ENCODE assay signal across 17 mouse cellular contexts in genomic region chr5:54411275-54411904, GRCm38 (mm10).
DNase-seq lines count a peak whose midpoint lies in the region; ATAC-seq lines count a peak whose summit lies in the region.
"Had no signal": no experiment of that assay in that cellular context is flagged by ENCODE, and none has a peak within 500 bp of the region (broad histone marks: within the 10 kb centered on the region; RNA-seq: fewer than 3 reads in every experiment).

No protein-coding gene starts in this region.

- peak; percentile 86 for ATAC-seq in hindbrain, embryonic 15.5 days (ENCODE audit: low FRiP score, low read depth)
- ATAC-seq in neural tube, embryonic 14.5 days (ENCODE audit: low read depth) = peak; percentile 93
- ATAC-seq: lung, postnatal 0 days had no signal

- no peaks in the 10 kb centered on the region for H3K27me3 ChIP-seq in hindbrain, embryonic 15.5 days
- no peaks in the 10 kb centered on the region for H3K27me3 ChIP-seq in neural tube, embryonic 14.5 days (ENCODE audit: control insufficient read depth, insufficient read depth, low read length)
- H3K27me3 ChIP-seq: heart, embryonic 12.5 days; limb, embryonic 12.5 days; megakaryocyte, embryonic 14.5 days had no signal

- H3K4me2 ChIP-seq in hindbrain, embryonic 15.5 days = no peak overlapping the region
- no peak overlapping the region for H3K4me2 ChIP-seq in neural tube, embryonic 14.5 days (ENCODE audit: low read depth, low read length)
- H3K4me2 ChIP-seq: heart, embryonic 12.5 days; limb, embryonic 12.5 days had no signal

- peak overlapping the region; percentile 49; the same call in 1 of the 2 replicates for H3K27ac ChIP-seq in hindbrain, embryonic 15.5 days (replicated peaks)
- no peak overlapping the region for H3K27ac ChIP-seq in neural tube, embryonic 14.5 days (ENCODE audit: low read depth, low read length)
- H3K27ac ChIP-seq: limb, embryonic 12.5 days; liver, embryonic 14.5 days; stomach, postnatal 0 days had no signal

- 45% methylated on average over 5 of the region's 5 CpGs for WGBS in hindbrain, embryonic 15.5 days
- WGBS in neural tube, embryonic 14.5 days = 38% methylated on average over 5 of the region's 5 CpGs

- no peaks in the 10 kb centered on the region for H3K9me3 ChIP-seq in hindbrain, embryonic 15.5 days
- H3K9me3 ChIP-seq in neural tube, embryonic 14.5 days (ENCODE audit: control insufficient read depth, low read length) = no peaks in the 10 kb centered on the region
- H3K9me3 ChIP-seq: heart, embryonic 12.5 days; limb, embryonic 12.5 days had no signal

- DNase-seq in cerebellum, postnatal 14 days = peak; percentile 8 to 10
- DNase-seq in cerebellum, adult 9-10 months = no peak
- DNase-seq in left cerebral cortex, postnatal 4 days = peak; percentile 1
- no peak for DNase-seq in left cerebral cortex, adult 11 months (ENCODE audit: low spot score)
- no peak for DNase-seq in embryo, embryonic 11 days
- DNase-seq in left cerebral cortex, postnatal 14 days (ENCODE audit: low spot score in 2 of 2) = no peak
- DNase-seq: adrenal gland, postnatal 14 days; kidney, adult 9 months; thymus, postnatal 25 days had no signal

- H3K36me3 ChIP-seq in hindbrain, embryonic 15.5 days = no peaks in the 10 kb centered on the region
- H3K36me3 ChIP-seq in neural tube, embryonic 14.5 days (ENCODE audit: control insufficient read depth, insufficient read depth, low read length) = no peaks in the 10 kb centered on the region
- H3K36me3 ChIP-seq: heart, embryonic 12.5 days; limb, embryonic 12.5 days had no signal

- no peak overlapping the region for H3K4me3 ChIP-seq in hindbrain, embryonic 15.5 days
- no peak overlapping the region for H3K4me3 ChIP-seq in neural tube, embryonic 14.5 days (ENCODE audit: low read depth, low read length)
- H3K4me3 ChIP-seq: heart, embryonic 12.5 days; limb, embryonic 12.5 days; megakaryocyte, embryonic 14.5 days had no signal

- peaks cover 6% of the 10 kb centered on the region for H3K4me1 ChIP-seq in hindbrain, embryonic 15.5 days (replicated peaks)
- H3K4me1 ChIP-seq in neural tube, embryonic 14.5 days (ENCODE audit: control insufficient read depth, insufficient read depth, low read length) = 0 out of 2 replicates have a peak, but pooled peaks cover 3% of the 10 kb centered on the region
- H3K4me1 ChIP-seq: heart, embryonic 12.5 days; limb, embryonic 12.5 days; megakaryocyte, embryonic 14.5 days had no signal

- H3K9ac ChIP-seq in hindbrain, embryonic 15.5 days = no peak overlapping the region
- no peak overlapping the region for H3K9ac ChIP-seq in neural tube, embryonic 14.5 days (replicated peaks; ENCODE audit: low read depth, low read length)
- H3K9ac ChIP-seq: heart, embryonic 12.5 days; limb, embryonic 12.5 days; liver, embryonic 14.5 days had no signal

- intact Hi-C loops in left cerebral cortex, postnatal 4 days (cut with DNase I) = no loop called here
- intact Hi-C loops in left cerebral cortex, postnatal 14 days (cut with DNase I) = no loop called here

Comparison
In these comparisons a context has a peak if more than half of its experiments do, and no peak if none do; other contexts are left out.
1. DNase-seq: peak in cerebellum, postnatal 14 days (2 of 2) and left cerebral cortex, postnatal 4 days (single experiment); none in cerebellum, adult 9-10 months (single experiment), left cerebral cortex, adult 11 months (single experiment), embryo, embryonic 11 days (single experiment) and left cerebral cortex, postnatal 14 days (0 of 2).